Mouse (Mus musculus) G1E (cell line): ENCODE measurements around the gene Smim26.

ENCODE experiments used
- CTCF ChIP-seq: IDR thresholded peaks from 2 replicates; pipeline ENCODE4 v1.5.1; 2012; ENCODE audit warnings: low read depth, low read length, inconsistent platforms, mixed read lengths
- POLR2AphosphoS5 ChIP-seq: IDR thresholded peaks from 2 replicates; pipeline ENCODE4 v1.6.1; 2012; ENCODE audit warnings: low read depth, low read length, inconsistent platforms; ENCODE audit not compliant: insufficient replicate concordance

GRCm38 (mm10) chr2:144637671-144638395 lies 44.0 kb downstream of the Smim26 start:
- TF ChIP-seq CTCF (no peak), POLR2AphosphoS5 (no peak)
